Mouse (Mus musculus) myocyte (in vitro differentiated cells): ENCODE data around the gene Inf2. TPM values are rescaled to one million over a fixed set of nuclear protein-coding genes. Genes with fewer than 3 reads are reported as not detected.

ENCODE experiments used
- H3K27me3 ChIP-seq: one replicate; pipeline ENCODE4 v1.6.1; 2011; ENCODE audit not compliant: control insufficient read depth, insufficient read depth, insufficient read length
- H3K36me3 ChIP-seq: one replicate; pipeline ENCODE4 v1.6.1; 2011; ENCODE audit not compliant: control insufficient read depth, insufficient read depth
- H3K4me2 ChIP-seq: one replicate; pipeline ENCODE4 v1.6.1; 2011; ENCODE audit warnings: low read depth, control low read depth
- H3K4me3 ChIP-seq: one replicate; pipeline ENCODE4 v1.5.1; 2011; ENCODE audit warnings: mild to moderate bottlenecking, control low read depth, moderate library complexity
- H3K79me2 ChIP-seq: one replicate; pipeline ENCODE4 v1.6.1; 2011; ENCODE audit not compliant: control insufficient read depth, insufficient read depth
- H3ac ChIP-seq: one replicate; pipeline ENCODE4 v1.6.1; 2011; ENCODE audit not compliant: control insufficient read depth, insufficient read length
- CEBPB ChIP-seq: IDR thresholded peaks from 2 replicates; pipeline ENCODE4 v1.6.1; 2011; ENCODE audit warnings: mild to moderate bottlenecking, moderate library complexity; ENCODE audit not compliant: poor library complexity, insufficient read depth, severe bottlenecking
- E2F4 ChIP-seq: IDR thresholded peaks from one replicate; pipeline ENCODE4 v1.6.1; 2011; ENCODE audit warnings: mild to moderate bottlenecking, control low read depth, moderate library complexity; ENCODE audit not compliant: insufficient read depth
- MAX ChIP-seq: IDR thresholded peaks from one replicate; pipeline ENCODE4 v1.6.1; 2011; ENCODE audit warnings: low read depth, mild to moderate bottlenecking, control low read depth
- MYOD1 ChIP-seq, 3 experiments: IDR thresholded peaks; one replicate each; pipeline ENCODE4 v1.6.1; 2011; ENCODE audit warnings: control low read depth in 2 of 3, low read depth in 2 of 3, mild to moderate bottlenecking in 2 of 3, moderate library complexity in 1 of 3; ENCODE audit not compliant: insufficient read length in 2 of 3, control insufficient read depth in 1 of 3
- MYOG ChIP-seq, 3 experiments: IDR thresholded peaks; one replicate each; pipeline ENCODE4 v1.6.1; 2011; ENCODE audit warnings: control low read depth in 2 of 3, low read depth in 2 of 3, mild to moderate bottlenecking in 2 of 3; ENCODE audit not compliant: insufficient read length in 2 of 3, control insufficient read depth in 1 of 3, insufficient read depth in 1 of 3
- POLR2A ChIP-seq: IDR thresholded peaks from one replicate; pipeline ENCODE4 v1.6.1; 2011; ENCODE audit warnings: low read depth, mild to moderate bottlenecking, control low read depth, moderate library complexity; ENCODE audit not compliant: insufficient read length
- POLR2AphosphoS2 ChIP-seq: IDR thresholded peaks from one replicate; pipeline ENCODE4 v1.6.1; 2011; ENCODE audit warnings: low read depth, control low read depth; ENCODE audit not compliant: insufficient read length
- REST ChIP-seq: IDR thresholded peaks from one replicate; pipeline ENCODE4 v1.6.1; 2011; ENCODE audit warnings: mild to moderate bottlenecking, control low read depth, moderate library complexity; ENCODE audit not compliant: insufficient read depth, insufficient read length
- SRF ChIP-seq: IDR thresholded peaks from one replicate; pipeline ENCODE4 v1.6.1; 2011; ENCODE audit warnings: low read depth; ENCODE audit not compliant: control insufficient read depth, insufficient read length
- TCF12 ChIP-seq: IDR thresholded peaks from one replicate; pipeline ENCODE4 v1.6.1; 2011; ENCODE audit warnings: mild to moderate bottlenecking, control low read depth; ENCODE audit not compliant: poor library complexity, insufficient read depth, severe bottlenecking
- TCF3 ChIP-seq: IDR thresholded peaks from one replicate; pipeline ENCODE4 v1.6.1; 2011; ENCODE audit warnings: low read depth, control low read depth; ENCODE audit not compliant: insufficient read length
- USF1 ChIP-seq: IDR thresholded peaks from one replicate; pipeline ENCODE4 v1.6.1; 2011; ENCODE audit warnings: low read depth, mild to moderate bottlenecking, control low read depth, moderate library complexity
- polyA plus RNA-seq: library from polyadenylated mRNA; unstranded; fragments of >200 nt; fragmentation: generic; extraction: Trizol; gene quantifications from one replicate; pipeline ENCODE4 v1.2.1, GENCODE M21; 2012; ENCODE audit warnings: missing spikeins

Inf2 gene
- polyA plus RNA-seq, 1 experiment = 70.1 TPM

- Histone ChIP-seq H3K4me2 (no peak overlapping the region), H3K36me3 (no peaks in the 10 kb centered on the region), H3ac (no peak overlapping the region), H3K4me3 (no peak overlapping the region), H3K27me3 (no peaks in the 10 kb centered on the region), H3K79me2 (no peaks in the 10 kb centered on the region)
- TF ChIP-seq REST (no peak), CEBPB (no peak), USF1 (no peak), TCF3 (no peak), MYOG (IDR thresholded peaks at IDR 0.05; ENCODE audit: control insufficient read depth in 1 of 3, insufficient read depth in 1 of 3, insufficient read length in 2 of 3, low read depth in 2 of 3) (no peak), MAX (no peak), POLR2A (no peak), SRF (no peak), POLR2AphosphoS2 (no peak), E2F4 (no peak), MYOD1 (IDR thresholded peaks at IDR 0.05; ENCODE audit: control insufficient read depth in 1 of 3, insufficient read length in 2 of 3, low read depth in 2 of 3) (no peak), TCF12 (no peak)
Observed at GRCm38 (mm10) chr12:112557219-112557618, 31.4 kb upstream of the Inf2 start.

GRCm38 (mm10) chr12:112559231-112559630 lies 29.4 kb upstream of the Inf2 start:
- no peak overlapping the region for H3K4me2 ChIP-seq
- no peaks in the 10 kb centered on the region for H3K27me3 ChIP-seq
- no peaks in the 10 kb centered on the region for H3K79me2 ChIP-seq
- no peak overlapping the region for H3K4me3 ChIP-seq
- no peaks in the 10 kb centered on the region for H3K36me3 ChIP-seq
- no peak overlapping the region for H3ac ChIP-seq
- no peak for TF ChIP-seq POLR2A
- TF ChIP-seq USF1 = no peak
- no peak for TF ChIP-seq POLR2AphosphoS2
- TF ChIP-seq MYOG (IDR thresholded peaks at IDR 0.05; ENCODE audit: control insufficient read depth in 1 of 3, insufficient read depth in 1 of 3, insufficient read length in 2 of 3, low read depth in 2 of 3) = no peak
- no peak for TF ChIP-seq TCF3
- no peak for TF ChIP-seq E2F4
- no peak for TF ChIP-seq CEBPB

- no peaks in the 10 kb centered on the region for H3K27me3 ChIP-seq
- TF ChIP-seq MYOG (IDR thresholded peaks at IDR 0.05; ENCODE audit: control insufficient read depth in 1 of 3, insufficient read depth in 1 of 3, insufficient read length in 2 of 3, low read depth in 2 of 3) (no peak), CEBPB (no peak), TCF3 (no peak), SRF (no peak), MYOD1 (IDR thresholded peaks at IDR 0.05; ENCODE audit: control insufficient read depth in 1 of 3, insufficient read length in 2 of 3, low read depth in 2 of 3) (no peak), E2F4 (no peak), USF1 (no peak), REST (no peak), POLR2AphosphoS2 (no peak), TCF12 (no peak), MAX (no peak), POLR2A (no peak)
- H3K4me3 ChIP-seq = no peak overlapping the region
Observed at GRCm38 (mm10) chr12:112559671-112560070, 28.9 kb upstream of the Inf2 start.

DNA sequence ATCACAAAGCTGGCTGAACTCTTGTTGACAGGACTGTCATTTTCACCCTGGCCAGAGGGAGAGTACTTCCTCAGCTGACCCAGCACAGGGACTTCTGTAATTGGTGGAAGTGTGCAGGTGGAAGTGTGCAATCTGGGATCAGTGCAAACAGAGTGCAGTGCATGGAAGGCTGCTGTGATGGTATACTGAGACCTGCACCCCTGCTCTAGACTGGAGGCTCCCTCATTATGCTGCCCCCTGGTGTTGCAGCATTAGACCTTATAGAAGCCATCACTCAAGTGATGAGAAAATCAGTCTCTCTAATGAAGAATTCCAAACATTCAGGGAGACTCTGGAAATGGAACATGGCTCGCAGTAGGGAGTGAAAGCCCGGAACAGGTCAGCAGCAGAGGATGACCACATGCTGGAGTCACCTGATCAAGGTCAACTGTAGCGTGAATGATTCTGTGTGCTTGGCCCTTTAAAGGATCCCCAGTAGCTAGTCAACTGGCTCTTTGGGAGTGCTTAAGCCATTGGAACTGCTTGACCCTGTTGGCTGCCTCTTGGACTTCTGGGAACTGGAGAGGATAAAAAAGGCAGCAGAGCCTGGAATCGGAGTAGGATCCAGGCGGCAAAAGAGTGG lies 28.3 kb upstream of the Inf2 start:
- Histone ChIP-seq H3K27me3 (no peaks in the 10 kb centered on the region), H3K79me2 (no peaks in the 10 kb centered on the region), H3ac (no peak overlapping the region), H3K4me3 (no peak overlapping the region), H3K4me2 (no peak overlapping the region), H3K36me3 (no peaks in the 10 kb centered on the region)
- TF ChIP-seq MYOD1 (IDR thresholded peaks at IDR 0.05; ENCODE audit: control insufficient read depth in 1 of 3, insufficient read length in 2 of 3, low read depth in 2 of 3) (no peak), POLR2AphosphoS2 (no peak), E2F4 (no peak)

More at GRCm38 (mm10) chr12:112559671-112560070, 28.9 kb upstream of the Inf2 start:
- Histone ChIP-seq H3ac (no peak overlapping the region), H3K79me2 (no peaks in the 10 kb centered on the region), H3K36me3 (no peaks in the 10 kb centered on the region), H3K4me2 (no peak overlapping the region)

DNA sequence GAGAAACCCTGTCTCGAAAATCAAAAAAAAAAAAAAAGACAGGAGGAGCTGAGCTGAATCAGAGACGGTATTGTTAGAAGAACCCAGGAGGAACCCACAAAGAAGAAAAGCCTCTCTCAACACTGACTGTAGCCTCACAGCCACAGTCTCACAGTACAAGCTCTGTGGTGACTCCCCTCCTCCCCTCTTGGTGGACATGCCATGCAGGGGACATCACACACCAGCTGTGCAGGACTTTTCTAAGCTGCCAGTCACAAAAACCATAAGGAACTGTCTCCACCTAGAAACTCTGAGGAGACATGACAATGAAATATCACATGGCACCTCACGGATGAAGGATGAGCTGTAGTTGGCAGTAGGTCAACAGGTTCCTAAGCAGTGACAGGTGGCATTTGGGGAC lies 27.4 kb upstream of the Inf2 start:
- TF ChIP-seq MYOD1 (IDR thresholded peaks at IDR 0.05; ENCODE audit: control insufficient read depth in 1 of 3, insufficient read length in 2 of 3, low read depth in 2 of 3) = peak in 1 of 3 experiments; percentile 58
- TF ChIP-seq MYOG (IDR thresholded peaks at IDR 0.05; ENCODE audit: control insufficient read depth in 1 of 3, insufficient read depth in 1 of 3, insufficient read length in 2 of 3, low read depth in 2 of 3) = peak in 2 of 3 experiments; percentile 1 to 55
- TF ChIP-seq MAX = no peak
- H3K27me3 ChIP-seq = no peaks in the 10 kb centered on the region
- H3K4me3 ChIP-seq = no peak overlapping the region
- no peak overlapping the region for H3ac ChIP-seq
- H3K4me2 ChIP-seq = peak overlapping the region; percentile 3
- no peaks in the 10 kb centered on the region for H3K36me3 ChIP-seq
- H3K79me2 ChIP-seq = no peaks in the 10 kb centered on the region
